Mouse (Mus musculus): ENCODE results near the gene Bzw1. TPM values are rescaled to one million over a fixed set of nuclear protein-coding genes. Genes with fewer than 3 reads are reported as not detected.
A peak's percentile ranks its signal among the peaks of the same experiment; 100 is the strongest.
"Not testable (repeated sequence)": the region's sequence is repeated elsewhere in the genome, so short reads cannot be mapped to it uniquely, and the experiment has no call there.

The Bzw1 gene
- 10 to 100 TPM; 37.6 to 46.4 (median 43.5) TPM for total RNA-seq (2022)

DNA sequence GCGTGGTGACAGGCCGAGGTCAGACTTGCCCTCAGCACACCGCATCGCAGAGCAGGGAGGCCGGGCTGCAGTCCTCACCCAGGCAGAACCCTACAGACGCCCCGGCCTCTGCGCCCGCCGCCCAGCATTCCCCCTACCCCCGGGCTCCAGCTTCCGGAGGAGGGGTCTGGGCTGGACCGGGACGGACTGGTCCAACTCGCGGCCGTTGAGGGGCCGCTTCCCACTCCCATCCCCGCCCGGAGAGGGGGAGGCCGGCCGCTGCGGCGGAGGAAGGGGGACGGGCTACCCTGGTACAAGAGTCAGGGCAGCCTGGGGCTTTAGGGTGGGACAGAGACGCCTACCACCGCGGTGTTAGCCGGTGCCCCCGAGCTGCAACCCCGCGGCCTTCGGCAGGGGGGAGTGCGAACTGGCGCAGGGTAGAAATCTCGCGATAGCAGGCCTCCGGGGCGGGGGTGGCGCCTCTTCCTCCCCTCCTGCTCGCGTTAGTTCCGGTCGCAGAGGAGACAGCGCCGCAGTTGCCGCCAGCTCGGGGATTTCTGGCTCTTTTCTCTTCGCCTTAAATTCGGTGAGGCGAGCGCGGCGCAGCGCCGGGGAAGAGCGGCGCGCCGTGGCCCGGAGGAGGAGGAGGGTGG is at the start of gene Bzw1:
Gene Bzw1, plus strand, starts transcription at position 247 of the 632 bp plus-strand sequence.
- DNase-seq (ENCODE audit: low spot score in 2 of 2), result peak; percentile 85 to 89

DNA sequence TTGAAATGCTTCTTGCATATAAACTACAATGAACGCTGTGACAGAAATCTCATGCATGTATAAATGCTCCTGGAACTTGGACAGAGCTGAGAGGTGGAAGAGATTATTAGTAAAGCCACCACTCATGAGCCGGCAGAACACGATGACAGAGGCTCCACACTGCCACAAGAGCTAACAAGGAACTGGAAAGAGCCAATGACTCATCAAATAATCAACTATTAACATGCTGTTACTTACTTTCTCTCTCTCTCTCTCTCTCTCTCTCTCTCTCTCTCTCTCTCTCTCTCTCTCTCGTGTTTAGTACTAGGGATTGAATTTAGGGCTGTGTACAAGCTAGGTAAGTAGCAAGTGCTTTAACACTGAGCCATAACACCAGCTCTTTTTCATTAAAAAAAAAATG is 48.8 kb upstream of the Bzw1 start:
- no peak for DNase-seq (ENCODE audit: low spot score in 2 of 2)

DNA sequence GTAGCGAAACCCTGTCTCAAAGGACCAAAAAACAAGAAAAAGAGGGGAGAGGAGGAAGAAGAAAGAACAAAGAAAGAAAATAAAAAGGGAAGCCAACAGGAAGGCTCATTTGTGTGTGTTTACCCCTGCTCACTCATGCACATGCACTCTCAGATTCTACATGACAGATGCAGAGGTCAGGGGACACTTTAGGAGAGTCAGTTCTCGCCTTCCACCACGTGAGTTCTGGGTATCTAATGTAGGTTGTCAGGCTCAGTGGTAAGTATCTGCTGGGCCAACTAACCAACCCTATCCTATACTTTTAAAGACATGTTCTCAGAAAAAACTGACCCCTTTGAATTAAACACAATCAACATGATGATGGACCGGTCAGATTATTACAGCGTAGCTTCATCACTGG is 48.1 kb upstream of the Bzw1 start:
- DNase-seq (ENCODE audit: low spot score in 2 of 2), result no peak

DNA sequence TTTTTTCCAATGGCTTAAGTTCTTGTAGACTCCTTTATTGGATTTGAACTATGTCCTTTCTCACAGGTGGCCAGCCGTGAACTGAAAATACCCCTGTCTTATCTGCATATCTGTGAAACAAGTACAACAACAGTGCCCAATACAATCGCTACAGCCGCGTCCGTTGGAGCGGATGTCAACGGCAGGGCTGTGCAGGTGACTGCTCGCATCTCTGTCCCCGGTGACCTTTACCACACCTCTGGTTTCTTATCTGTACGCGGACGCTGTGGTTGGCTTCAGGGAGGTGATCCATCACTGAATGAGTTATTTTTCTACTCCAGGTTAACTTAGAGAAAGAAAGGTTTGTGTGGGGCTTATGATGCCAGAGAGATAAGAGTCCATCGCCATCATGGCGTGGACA is 46.5 kb upstream of the Bzw1 start:
- no peak for DNase-seq (ENCODE audit: low spot score in 2 of 2)

DNA sequence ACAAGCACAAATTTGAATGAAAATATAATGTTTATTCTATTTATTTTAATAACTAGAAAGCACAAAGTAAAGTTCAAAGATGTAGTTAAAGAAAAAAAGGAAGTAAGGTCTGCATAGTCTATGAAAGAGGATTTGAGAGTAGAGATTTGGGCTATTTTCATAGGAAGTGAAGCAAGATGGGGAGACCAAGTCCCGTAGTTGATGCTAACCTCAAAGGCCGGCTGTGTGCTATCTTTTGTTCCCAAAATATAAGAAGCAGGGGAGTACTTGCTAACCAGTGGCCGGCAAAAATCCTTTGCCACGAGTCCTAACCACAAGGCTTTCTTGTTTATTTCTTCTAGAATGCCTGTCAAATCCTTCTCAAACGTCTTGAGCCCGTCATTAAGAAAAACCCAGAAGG is 44.0 kb upstream of the Bzw1 start:
- DNase-seq (ENCODE audit: low spot score in 2 of 2), result no peak

DNA sequence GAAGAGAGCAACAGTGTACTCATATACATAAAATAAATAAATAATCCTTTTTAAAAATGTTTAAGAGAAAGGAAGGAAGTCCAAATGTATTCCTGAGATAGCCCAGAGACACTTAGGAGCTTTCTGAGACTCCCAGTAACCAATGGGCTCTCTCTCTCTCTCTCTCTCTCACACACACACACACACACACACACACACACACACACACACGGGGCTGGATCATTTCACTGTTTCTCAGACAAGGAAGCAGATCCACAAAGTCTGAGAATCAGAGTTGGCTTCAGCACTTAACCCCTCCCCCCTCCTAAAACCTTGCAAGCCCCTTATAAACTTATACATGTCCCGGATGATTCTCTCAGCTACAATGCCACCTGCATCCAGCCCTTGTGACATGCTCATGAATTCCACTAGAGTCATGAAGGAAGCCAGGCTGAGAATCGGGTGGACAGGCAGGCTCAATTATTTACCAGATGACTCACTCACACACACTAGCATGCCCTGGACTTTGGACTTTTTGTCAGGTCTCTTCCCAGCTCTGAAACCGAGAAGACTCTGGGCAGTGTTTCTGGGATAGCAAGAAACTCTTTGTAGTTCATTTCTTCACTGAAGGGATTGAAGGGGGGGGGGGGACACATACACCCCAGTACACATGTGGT is 39.3 kb upstream of the Bzw1 start:
- no peak for DNase-seq (ENCODE audit: low spot score in 2 of 2)

DNA sequence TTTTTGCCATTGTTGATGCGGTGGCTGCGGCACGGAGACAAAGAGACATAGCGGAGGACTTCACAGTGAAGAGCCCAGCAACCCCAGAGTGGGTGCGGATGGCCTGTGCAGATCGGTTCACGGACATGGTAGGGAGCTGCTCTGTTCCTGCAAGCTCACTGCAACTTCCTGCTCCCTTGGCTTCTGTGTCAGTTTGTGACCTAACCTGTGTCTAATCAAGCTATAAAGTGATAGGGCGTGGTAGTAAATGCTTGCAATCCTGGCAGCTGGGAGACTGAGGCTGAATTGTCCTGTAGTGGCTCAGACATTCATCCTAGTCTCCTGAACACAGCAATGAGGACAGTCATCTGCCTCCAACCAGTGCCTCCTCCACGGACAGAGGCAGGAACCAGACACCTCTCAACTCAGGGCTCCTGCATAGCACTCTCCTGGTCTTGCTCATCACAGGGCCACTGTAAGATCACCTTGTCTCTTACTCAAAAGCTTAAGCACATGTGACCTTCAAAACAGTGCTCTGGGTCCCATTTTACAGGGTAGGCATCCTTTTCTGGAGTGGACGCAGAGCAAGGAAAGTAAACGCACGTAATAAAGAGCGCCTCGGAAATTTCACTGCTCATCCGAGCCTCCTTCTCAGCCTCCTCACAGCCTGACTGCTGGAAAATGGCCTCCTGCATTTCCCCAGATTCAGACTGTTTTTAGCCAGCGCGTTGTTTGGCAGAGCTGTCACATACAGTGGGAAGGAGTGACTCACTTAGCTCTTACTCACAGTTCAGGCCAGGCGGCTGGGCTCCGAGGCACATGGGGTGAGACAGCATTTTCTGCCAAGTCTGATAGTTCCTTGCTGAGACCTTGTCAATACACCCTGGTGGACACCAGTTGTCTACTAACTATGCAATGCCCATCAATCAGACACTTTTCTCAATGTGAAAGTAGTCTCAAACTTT is 33.5 kb upstream of the Bzw1 start:
- DNase-seq (ENCODE audit: low spot score in 2 of 2), result peak; percentile 21 to 58

DNA sequence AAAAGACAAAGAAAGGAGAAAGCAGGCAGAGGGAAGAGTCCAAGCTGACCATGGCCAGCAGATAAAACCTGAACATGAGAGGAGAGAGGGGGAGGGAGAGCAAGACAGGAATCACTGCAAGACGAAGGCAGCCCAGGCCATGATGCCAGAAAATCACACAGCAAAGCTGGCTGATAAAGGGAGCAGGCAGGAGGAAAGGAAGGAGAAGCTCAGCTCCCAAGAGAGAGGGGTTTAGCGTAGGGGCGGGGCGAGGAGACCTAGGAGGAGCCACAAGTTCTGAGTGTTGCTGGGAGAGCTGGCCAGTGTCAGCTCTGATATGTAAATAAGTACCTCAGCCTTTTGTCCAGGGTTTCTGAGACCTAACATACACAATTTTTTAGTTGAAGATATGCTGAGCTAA is 30.4 kb upstream of the Bzw1 start:
- DNase-seq (ENCODE audit: low spot score in 2 of 2), result no peak

DNA sequence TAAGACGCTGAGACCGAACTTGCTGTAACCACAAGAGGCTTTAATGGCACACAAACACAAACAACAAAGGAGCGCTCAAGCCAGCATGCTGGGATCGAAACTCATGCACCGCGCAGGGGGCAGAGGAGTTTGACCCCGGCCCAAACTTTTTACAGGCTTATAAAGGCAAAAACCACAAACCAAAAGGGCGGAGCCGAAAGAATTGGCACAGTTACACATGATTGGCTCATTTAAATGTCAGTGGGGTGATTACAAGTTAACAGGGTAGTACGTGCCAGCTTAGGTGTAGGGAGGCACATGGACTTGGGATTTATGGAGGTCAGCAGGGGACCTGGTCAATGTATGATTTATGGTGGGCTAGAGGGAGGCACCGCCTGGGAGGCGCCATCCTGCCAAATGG is 28.1 kb upstream of the Bzw1 start:
- no peak for DNase-seq (ENCODE audit: low spot score in 2 of 2)

DNA sequence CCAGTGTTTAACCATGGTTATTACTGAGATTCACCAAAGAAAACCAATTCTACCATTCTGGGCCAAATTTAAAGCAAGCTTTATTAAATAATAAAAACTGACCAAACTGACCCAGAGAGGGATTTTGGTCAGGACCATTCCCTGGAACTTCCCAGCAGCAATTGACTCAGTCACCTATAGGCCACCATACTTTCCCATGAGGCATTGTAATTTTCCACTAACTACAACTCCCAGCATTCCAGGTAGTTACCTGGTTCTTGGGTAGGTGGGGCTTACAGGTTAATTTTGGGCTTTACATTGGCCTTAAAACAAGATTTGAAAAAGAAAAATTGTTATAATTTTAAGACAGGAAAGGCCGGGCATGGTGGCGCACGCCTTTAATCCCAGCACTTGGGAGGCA is 26.9 kb upstream of the Bzw1 start:
- no peak for DNase-seq (ENCODE audit: low spot score in 2 of 2)

DNA sequence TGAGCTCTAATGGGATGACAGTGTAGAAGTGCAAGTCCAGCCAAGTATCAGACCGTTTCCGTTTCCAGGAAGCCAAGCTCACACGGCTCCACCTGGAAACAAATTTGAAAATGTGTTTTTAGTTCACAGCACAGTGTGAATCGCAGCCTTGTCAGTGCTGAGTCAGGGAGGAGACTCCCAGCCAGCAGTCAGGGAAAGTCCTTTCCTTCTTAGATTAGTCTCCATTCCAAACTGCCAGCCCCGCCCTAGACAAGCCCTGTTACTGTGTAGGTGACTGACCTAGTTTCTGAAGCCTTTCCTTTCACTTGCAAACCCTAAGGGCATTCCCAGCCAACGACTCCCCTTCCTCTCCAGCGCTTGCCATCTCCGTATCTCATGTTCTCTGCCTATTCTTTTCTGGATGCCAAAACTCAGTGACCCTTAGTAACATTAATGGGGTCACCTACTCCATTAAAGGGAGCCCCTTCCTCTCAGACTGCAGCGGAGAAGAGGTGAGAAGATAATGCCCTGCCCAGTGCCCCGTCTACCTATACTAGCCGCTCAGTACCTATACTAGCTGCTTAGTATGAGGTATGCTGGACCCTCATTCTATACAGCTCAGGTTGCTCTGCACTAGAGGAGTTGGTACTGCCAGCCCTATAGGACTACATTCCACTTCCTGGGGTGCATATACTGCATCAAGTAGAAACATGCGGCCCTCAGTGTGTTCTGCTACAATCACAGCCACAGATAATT is 25.8 kb upstream of the Bzw1 start:
- DNase-seq (ENCODE audit: low spot score in 2 of 2), result no peak

DNA sequence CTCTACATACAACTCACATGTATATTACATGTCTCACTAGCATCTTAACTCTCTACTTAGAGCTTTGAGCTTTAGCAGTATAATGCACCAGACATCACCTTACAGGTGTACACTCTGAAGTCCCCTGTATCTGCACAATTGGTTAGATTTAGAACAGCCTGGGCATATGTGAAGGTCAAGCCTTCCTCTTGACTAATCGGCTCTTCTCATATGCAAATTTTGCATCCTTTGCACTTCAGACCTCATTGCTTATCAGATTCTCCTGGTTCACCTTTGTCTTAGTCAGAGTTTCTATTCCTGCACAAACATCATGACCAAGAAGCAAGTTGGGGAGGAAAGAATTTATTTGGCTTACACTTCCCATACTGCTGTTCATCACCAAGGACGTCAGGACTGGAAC is 23.0 kb upstream of the Bzw1 start:
- no peak for DNase-seq (ENCODE audit: low spot score in 2 of 2)

DNA sequence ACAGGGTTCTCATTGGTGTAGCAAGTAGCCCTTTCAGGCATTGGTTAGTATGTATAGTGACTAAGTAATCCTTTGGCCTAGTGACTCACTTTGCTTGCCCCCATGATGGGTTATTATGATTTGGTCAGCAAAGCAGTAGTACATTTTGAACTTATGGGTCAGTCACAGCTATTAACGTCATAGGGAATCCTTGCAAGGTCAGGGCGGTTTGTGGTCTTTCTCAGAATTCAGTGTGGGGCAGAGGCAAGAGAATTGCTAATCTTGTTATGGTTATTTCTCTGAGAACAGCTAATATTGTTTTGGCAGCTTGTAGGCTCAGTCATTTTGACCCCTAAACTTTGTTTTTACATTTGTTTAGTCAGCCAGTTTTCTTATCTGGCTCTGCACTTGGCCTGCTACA is 18.4 kb upstream of the Bzw1 start:
- not testable (repeated sequence) for DNase-seq (ENCODE audit: low spot score in 2 of 2)

DNA sequence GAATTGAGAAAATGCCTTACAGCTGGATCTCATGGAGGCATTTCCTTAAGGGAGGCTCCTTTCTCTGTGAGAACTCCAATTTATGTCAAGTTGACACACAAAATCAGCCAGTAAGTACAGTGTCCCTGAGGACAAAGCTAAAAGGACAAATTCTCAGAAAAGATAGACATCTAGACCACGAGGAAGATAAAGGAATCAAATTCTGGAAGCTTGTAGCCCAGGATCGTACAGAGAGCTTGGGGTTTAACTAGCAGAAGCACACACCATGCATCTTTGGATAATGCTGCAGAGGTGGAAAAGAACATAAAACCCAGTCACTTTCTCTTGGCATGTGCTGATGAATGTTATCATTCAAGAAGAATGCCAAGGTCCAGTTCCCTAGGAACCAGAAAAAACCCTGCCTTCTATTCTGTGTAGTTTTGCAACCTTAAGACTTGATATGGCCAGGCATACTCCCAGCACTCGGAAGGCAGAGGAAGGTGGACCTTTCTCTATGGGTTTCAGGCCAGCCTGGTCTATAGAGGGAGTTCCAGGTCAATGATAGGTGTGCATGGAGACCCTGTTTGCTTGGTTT is 17.0 kb upstream of the Bzw1 start:
- DNase-seq (ENCODE audit: low spot score in 2 of 2), result no peak

DNA sequence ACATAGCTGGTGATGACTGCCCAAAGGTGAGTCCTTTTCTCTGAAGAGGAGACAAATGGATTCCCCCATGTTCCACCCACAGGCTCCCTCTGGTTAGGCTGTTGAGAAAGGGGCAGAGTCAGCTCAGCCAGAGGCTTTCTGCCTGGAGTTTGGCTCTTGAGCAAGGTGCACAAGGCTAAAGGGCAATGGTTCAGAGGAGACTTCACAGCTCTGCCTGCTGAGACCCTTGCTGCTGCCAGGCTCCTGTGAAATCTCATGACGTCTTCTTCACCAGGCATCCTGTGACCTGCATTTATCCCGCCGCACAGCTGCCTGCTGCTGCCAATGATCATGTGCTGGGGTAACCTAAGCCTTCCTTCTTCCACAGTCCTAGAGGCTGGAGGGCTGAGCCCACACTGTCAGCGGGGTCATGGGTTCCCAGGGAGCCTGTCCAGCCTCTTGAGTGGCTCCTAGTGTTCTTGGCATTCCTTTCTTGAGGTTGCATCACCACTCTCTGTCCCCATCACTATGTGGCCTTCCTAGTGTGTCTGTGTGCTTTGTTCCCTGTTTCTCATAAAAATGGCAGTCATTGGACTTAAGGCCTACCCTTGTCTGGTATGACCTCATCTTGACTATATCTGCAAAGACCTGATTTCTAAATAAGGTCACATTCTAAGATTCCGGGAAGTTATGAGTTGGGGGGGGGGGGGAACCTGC is 10.0 kb upstream of the Bzw1 start:
- DNase-seq (ENCODE audit: low spot score in 2 of 2), result no peak

DNA sequence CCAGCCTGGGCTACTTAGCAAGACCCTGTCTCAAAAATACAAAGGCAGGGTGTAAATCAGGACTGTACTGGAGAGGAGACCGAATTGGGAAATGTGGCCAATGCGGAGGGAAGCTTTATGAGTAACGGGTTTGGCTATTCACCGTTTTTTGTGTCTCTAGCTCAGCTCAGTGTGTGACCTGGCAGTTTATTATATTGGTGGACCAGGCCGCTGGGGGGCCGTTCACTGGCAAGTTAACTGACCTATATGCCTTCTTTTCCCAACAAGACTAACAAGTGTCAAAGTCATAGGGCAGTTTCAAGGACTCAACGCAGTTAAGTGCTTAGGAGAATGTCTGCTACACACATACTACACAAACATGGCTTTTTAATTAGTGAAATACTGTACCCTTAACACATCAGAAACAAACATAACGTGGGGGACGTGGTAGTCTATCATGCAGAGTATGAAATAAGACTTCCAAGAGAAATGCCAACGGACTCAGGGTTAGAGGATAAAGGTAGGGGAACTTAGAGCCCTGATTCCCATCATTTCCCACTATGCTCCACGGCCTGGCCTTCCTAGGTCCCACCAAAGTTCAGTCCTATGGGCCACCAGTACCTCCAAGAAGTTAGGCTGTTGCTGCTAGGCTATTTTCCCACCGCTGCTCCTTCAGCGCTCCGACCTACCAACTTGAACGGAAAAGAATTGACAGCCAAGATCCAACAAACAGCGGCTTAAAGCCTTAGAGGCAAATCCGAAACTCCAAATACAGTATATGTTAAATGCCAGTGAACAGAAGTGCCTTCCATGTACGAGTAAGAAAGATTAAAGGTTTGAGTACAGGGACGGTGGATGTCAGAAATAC is 1.1 kb upstream of the Bzw1 start:
- no peak for DNase-seq (ENCODE audit: low spot score in 2 of 2)

DNA sequence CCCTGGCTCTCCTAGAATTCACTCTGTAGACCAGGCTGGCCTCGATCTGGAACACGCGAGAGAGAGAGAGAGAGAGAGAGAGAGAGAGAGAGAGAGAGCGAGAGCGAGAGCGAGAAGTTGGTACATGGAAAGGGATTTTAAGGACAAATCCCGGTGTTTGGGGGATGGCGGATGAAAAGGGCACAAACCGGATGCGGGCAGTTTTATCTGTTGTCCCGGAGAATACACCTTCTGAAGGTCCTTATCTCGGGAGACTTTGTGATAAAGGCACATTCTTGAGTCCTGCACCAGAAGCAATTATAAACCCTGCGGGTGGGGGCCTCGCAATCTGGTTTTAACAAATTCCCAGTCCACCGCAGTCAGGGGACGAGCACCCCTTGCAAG is 438 bp upstream of the Bzw1 start:
- DNase-seq (ENCODE audit: low spot score in 2 of 2), result no peak

DNA sequence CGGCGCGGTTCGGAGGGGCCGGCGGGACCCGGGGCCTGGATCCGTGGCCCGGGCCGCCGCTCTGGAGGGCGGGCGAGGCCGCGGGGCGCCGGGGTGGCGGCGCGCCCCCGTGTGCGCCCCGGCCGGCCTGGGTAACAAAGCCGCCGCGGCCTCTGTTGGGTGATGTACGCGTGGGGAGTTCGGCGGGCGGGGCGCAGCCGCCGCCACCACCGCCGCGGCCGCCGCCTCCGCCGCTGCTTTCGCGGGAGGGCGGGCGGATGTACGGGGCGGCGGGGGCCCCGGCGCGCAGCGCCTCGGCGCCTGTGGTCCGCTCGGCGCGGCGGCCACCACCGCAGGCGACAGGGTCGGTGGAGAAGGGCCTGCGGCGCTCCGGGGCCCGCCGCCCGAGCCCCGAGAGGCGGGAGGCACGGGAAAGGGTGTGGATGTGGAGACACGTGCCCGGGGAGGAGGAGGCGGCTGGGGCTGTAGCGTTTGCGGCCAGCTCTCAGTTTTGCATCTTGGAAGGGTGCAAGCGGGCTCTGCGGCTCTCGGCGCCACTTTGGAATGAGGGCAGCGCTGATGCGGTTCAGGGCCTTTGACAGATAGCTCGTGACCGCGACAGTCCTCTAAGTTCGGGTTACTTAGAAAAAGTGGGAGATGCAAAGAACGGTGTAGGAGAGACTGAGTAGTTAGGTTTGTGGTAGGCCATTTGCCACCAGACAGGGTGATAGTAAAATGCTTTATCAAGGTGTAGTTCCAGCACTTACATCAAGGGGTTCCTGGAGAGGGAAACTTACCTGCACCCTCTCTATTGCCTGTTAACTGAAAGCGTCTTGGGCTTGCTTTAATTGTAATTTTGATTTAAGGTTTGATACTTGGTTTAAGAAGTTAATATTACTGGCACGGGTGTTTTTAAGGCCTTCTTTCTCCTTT is 842 bp downstream of the Bzw1 start:
- DNase-seq (ENCODE audit: low spot score in 2 of 2), result peak in 1 of 2 experiments; percentile 37

DNA sequence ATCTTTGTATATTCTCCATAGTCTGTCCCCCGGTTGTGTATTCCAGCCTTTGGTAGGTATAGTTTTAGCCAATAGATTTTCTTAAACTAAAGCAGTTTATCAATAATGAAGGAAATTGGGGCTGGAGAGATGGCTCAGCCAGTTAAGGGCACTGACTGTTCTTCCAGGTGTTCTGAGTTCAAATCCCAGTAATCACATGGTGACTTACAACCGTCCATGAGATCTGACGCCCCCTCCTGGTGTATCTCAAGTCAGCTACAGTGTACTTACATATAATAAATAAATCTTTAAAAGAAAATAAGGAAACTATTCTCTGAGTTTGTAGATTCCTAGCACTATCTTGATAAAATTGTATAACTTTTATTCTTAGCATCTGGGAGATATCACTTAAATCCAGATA is 2.6 kb downstream of the Bzw1 start:
- DNase-seq (ENCODE audit: low spot score in 2 of 2), result no peak

All from gastrocnemius, adult 8-10 months (tissue).